Mouse (Mus musculus) limb, embryonic 13.5 days (tissue): ENCODE measurements around the gene Smurf2. TPM values are rescaled to one million over a fixed set of nuclear protein-coding genes. Genes with fewer than 3 reads are reported as not detected.
A peak's percentile ranks its signal among the peaks of the same experiment; 100 is the strongest.
"Not testable (repeated sequence)": the region's sequence is repeated elsewhere in the genome, so short reads cannot be mapped to it uniquely, and the experiment has no call there.

Experiments
- ATAC-seq: fragments of 200-750 bp; cut with Nextera tagmentation; 2 replicates; pipeline ENCODE4 v1.8.0; 2017; ENCODE audit warnings: low read depth, moderate number of reproducible peaks, moderate TSS enrichment; ENCODE audit not compliant: low FRiP score
- H3K27ac ChIP-seq: fragments of 300-500 bp; sonication (generic); 2 replicates; pipeline ENCODE4 v1.5.1; 2015; ENCODE audit warnings: inconsistent platforms, mild to moderate bottlenecking, moderate library complexity
- H3K27me3 ChIP-seq: fragments of 300-500 bp; sonication (generic); 2 replicates; pipeline ENCODE4 v1.6.1; 2015; ENCODE audit warnings: mild to moderate bottlenecking, inconsistent platforms
- H3K36me3 ChIP-seq: fragments of 300-500 bp; sonication (generic); 2 replicates; pipeline ENCODE4 v1.6.1; 2015; ENCODE audit warnings: inconsistent platforms, mild to moderate bottlenecking, moderate library complexity
- H3K4me1 ChIP-seq: fragments of 300-500 bp; sonication (generic); 2 replicates; pipeline ENCODE4 v1.6.1; 2015; ENCODE audit warnings: inconsistent platforms
- H3K4me2 ChIP-seq: fragments of 300-500 bp; sonication (generic); replicated peaks from 2 replicates; pipeline ENCODE4 v1.6.1; 2015; ENCODE audit warnings: inconsistent platforms, mild to moderate bottlenecking, moderate library complexity
- H3K4me3 ChIP-seq: fragments of 300-500 bp; sonication (generic); 2 replicates; pipeline ENCODE4 v1.5.1; 2015; ENCODE audit warnings: moderate library complexity, mild to moderate bottlenecking, inconsistent platforms
- H3K9ac ChIP-seq: fragments of 300-500 bp; sonication (generic); 2 replicates; pipeline ENCODE4 v1.6.1; 2015; ENCODE audit warnings: mild to moderate bottlenecking, inconsistent platforms
- H3K9me3 ChIP-seq: fragments of 300-500 bp; sonication (generic); 2 replicates; pipeline ENCODE4 v1.6.1; 2016; ENCODE audit warnings: inconsistent platforms
- WGBS: fragments of 180-500 bp; shearing (Covaris S2); methylation state at CpG from one replicate; pipeline ENCODE4 v1.1.7; 2015; 5-methylcytosine and 5-hydroxymethylcytosine counted together
- polyA plus RNA-seq: library from polyadenylated mRNA; unstranded; fragments of >200 nt; fragmentation: Nextera tagmentation; extraction: Ambion mirVana; gene quantifications from 2 replicates; pipeline ENCODE4 v1.2.1, GENCODE M21; 2015

The Smurf2 gene
- polyA plus RNA-seq, 1 experiment from 2014 or later = 14.5 TPM

- peaks cover 29% of the 10 kb centered on the region for H3K4me1 ChIP-seq
- peaks cover 83% of the 10 kb centered on the region for H3K36me3 ChIP-seq
- no peak overlapping the region for H3K4me3 ChIP-seq
- H3K9me3 ChIP-seq = no peaks in the 10 kb centered on the region
- no peak overlapping the region for H3K27ac ChIP-seq
- 73% methylated on average over 6 of the region's 6 CpGs for WGBS
- no peak overlapping the region for H3K9ac ChIP-seq
- H3K4me2 ChIP-seq = no peak overlapping the region
- no peaks in the 10 kb centered on the region for H3K27me3 ChIP-seq
- no peak for ATAC-seq
Observed at GRCm38 (mm10) chr11:106820252-106820651, 100.3 kb downstream of the Smurf2 start.

DNA sequence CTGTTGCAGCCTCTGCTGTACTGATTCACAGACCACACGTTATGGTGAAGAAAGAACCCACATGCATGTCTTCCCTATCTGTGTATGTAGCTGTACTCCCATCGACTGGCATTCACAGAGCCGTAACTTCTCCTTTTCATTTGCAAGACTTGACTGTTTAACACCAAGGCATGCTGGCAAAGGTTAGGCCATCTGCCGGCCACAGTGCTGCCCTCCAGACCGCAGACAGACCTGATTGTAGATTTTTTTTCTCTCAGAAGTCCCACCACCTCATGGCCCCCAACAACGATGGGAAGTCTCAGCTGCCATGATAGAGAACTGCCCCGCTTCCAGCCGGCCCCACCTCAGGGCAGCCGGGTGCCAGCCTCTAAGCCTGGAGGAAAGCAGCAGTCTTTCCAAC is 100.9 kb downstream of the Smurf2 start:
- ATAC-seq = no peak
- Histone ChIP-seq H3K36me3 (peaks cover 83% of the 10 kb centered on the region), H3K4me2 (no peak overlapping the region), H3K4me3 (no peak overlapping the region), H3K4me1 (peaks cover 29% of the 10 kb centered on the region), H3K9me3 (no peaks in the 10 kb centered on the region), H3K27me3 (no peaks in the 10 kb centered on the region), H3K9ac (no peak overlapping the region; the same call in 1 of the 2 replicates), H3K27ac (no peak overlapping the region)
- 89% methylated on average over 9 of the region's 9 CpGs for WGBS

DNA sequence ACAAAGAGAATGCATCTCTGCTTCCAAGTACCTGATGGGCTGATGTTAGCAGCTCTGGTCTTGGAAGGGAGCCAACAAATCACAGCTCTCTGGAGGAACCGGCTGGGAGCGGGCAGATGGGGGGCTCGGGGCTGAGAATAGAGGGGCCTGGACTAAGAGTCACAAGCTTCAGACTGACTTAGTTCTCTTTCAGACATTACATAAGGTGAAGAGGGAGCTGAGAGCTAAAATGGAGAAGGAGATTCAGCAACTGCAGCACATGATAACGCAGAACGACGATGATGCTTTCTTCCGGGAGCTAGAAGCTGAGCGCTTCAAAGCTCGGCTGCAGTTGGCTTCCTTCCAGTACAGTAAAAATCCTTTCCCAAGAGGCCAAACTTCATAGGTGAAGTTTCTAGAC is 102.2 kb downstream of the Smurf2 start:
- H3K9me3 ChIP-seq = no peaks in the 10 kb centered on the region
- H3K27ac ChIP-seq = peak overlapping the region; percentile 49
- H3K4me3 ChIP-seq = no peak overlapping the region
- peaks cover 85% of the 10 kb centered on the region for H3K36me3 ChIP-seq
- no peaks in the 10 kb centered on the region for H3K27me3 ChIP-seq
- H3K4me2 ChIP-seq = peak overlapping the region; percentile 19; the same call in 1 of the 2 replicates
- peaks cover 29% of the 10 kb centered on the region for H3K4me1 ChIP-seq
- peak; percentile 52; the same call in 1 of the 2 replicates for ATAC-seq
- H3K9ac ChIP-seq = no peak overlapping the region
- 45% methylated on average over 9 of the region's 9 CpGs for WGBS

DNA sequence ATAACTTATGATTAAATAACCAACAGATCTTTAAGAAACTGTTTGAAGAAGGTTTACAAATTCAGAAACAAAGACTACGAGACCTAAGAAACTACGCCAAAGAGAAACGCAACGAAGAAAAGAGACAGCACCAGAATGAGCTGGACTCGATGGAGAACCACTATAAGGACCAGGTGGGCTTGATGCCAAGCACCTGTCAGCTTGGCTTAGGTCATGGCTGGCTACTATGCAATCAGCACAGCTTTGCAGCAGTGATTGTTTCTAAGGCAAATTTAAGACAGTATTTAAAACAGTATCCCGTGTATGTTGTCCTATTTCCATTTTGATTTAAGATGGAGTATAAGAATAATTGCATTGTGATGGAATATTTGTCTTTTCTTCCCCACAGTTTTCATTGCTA is 102.7 kb downstream of the Smurf2 start:
- H3K36me3 ChIP-seq = peaks cover 85% of the 10 kb centered on the region
- no peaks in the 10 kb centered on the region for H3K27me3 ChIP-seq
- WGBS = 84% methylated on average over 6 of the region's 6 CpGs
- no peak overlapping the region for H3K4me3 ChIP-seq
- H3K27ac ChIP-seq = no peak overlapping the region
- no peaks in the 10 kb centered on the region for H3K9me3 ChIP-seq
- no peak overlapping the region for H3K9ac ChIP-seq
- no peak overlapping the region for H3K4me2 ChIP-seq
- no peak for ATAC-seq
- H3K4me1 ChIP-seq = peaks cover 29% of the 10 kb centered on the region

DNA sequence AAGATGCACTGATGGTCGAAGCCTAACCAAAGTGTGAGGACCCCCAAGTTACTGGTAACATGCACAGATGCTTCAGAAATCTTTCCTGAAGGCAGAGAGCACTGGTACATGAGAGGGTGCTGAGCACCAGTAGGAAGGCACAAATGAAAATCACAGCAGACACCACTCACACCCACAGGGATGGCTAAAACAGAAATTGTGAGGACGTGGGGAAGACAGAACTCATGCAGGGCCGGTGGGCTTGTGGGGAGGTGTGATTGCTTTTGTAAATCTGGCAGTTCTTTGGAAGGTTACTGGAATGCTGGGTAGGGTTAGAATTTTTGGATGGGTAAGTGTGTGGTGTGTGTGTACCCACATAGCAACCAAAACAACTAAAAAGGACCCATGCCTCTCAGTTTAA is 103.4 kb downstream of the Smurf2 start:
- Histone ChIP-seq H3K27me3 (no peaks in the 10 kb centered on the region), H3K36me3 (peaks cover 85% of the 10 kb centered on the region), H3K4me1 (peaks cover 29% of the 10 kb centered on the region), H3K27ac (no peak overlapping the region), H3K4me3 (no peak overlapping the region), H3K9me3 (no peaks in the 10 kb centered on the region), H3K4me2 (no peak overlapping the region), H3K9ac (no peak overlapping the region)
- 92% methylated on average over 3 of the region's 3 CpGs for WGBS
- no peak for ATAC-seq

DNA sequence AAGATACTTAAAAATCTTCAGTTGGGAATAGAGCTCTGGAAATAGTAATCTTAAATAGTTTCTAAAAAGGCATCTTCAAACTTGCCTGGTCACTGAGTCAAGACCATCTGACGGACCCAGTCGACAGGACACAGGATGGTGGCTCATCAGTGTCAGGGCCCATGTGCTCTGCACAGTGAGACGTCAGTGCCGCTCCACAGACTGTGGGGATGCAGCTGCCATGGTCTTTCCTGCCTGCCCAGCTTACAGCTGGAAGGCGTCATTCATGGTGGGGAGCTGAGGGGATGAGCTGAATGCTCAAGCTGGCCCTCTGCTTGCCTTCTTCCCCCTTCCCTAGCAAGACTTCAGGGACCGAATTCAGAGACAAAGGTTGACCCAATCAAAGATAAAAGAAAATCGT is 104.2 kb downstream of the Smurf2 start:
- peaks cover 90% of the 10 kb centered on the region for H3K36me3 ChIP-seq
- no peak overlapping the region for H3K4me2 ChIP-seq
- ATAC-seq = no peak

GRCm38 (mm10) chr11:106815761-106816160 is 104.8 kb downstream of the Smurf2 start:
- ATAC-seq = no peak
- Histone ChIP-seq H3K4me3 (no peak overlapping the region), H3K9ac (no peak overlapping the region), H3K4me1 (peaks cover 21% of the 10 kb centered on the region), H3K4me2 (no peak overlapping the region), H3K27ac (no peak overlapping the region), H3K9me3 (no peaks in the 10 kb centered on the region), H3K27me3 (no peaks in the 10 kb centered on the region), H3K36me3 (peaks cover 92% of the 10 kb centered on the region)
- 86% methylated on average over 2 of the region's 2 CpGs for WGBS

More for the DNA sequence above, 104.2 kb downstream of the Smurf2 start:
- no peak overlapping the region for H3K9ac ChIP-seq
- no peak overlapping the region for H3K4me3 ChIP-seq
- WGBS = 83% methylated on average over 7 of the region's 7 CpGs
- H3K9me3 ChIP-seq = no peaks in the 10 kb centered on the region
- peaks cover 27% of the 10 kb centered on the region for H3K4me1 ChIP-seq
- H3K27ac ChIP-seq = no peak overlapping the region
- H3K27me3 ChIP-seq = no peaks in the 10 kb centered on the region

GRCm38 (mm10) chr11:106815331-106815730 is 105.2 kb downstream of the Smurf2 start:
- Histone ChIP-seq H3K27me3 (no peaks in the 10 kb centered on the region), H3K4me1 (peaks cover 21% of the 10 kb centered on the region), H3K9me3 (no peaks in the 10 kb centered on the region), H3K27ac (no peak overlapping the region), H3K9ac (no peak overlapping the region), H3K36me3 (peaks cover 91% of the 10 kb centered on the region), H3K4me2 (no peak overlapping the region), H3K4me3 (no peak overlapping the region)
- 96% methylated on average over 2 of the region's 2 CpGs for WGBS
- no peak for ATAC-seq

DNA sequence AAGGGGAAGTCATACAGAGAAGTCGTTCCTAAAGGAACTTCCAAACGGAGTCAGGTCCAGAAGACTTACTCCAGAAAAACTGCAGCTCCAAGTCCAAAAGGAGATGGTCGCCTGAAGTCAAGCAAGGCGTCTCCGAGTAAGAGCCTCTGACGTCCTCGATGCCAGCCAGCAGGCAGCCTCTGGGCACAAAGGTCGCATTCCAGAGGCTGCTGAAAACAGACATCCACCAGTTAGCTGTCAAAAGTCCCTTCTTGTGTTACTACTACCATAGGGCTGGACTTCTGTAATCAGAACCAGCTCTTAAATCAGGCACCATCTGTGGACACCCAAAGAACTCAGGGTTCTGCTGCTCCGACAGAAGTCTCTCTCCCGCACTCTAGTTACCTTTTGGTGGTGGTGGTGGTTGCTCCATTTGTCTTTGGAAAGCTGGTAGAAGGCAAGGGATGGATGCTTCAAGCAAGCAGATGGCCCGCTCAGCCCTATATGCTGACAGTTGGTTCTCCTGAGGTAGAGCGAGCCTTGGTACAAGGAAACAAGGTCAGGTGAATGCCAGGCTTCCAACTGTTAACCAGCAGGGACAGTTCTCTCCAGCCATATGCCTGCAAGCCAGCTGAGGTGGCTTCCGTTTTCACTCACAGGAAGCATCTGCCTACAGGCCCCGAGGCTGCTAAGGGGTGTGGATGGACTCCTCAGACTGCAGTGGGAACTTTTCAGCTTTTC is 105.8 kb downstream of the Smurf2 start:
- Histone ChIP-seq H3K4me2 (no peak overlapping the region), H3K27me3 (no peaks in the 10 kb centered on the region), H3K4me1 (peaks cover 21% of the 10 kb centered on the region), H3K9ac (no peak overlapping the region), H3K27ac (no peak overlapping the region), H3K36me3 (peaks cover 92% of the 10 kb centered on the region), H3K4me3 (no peak overlapping the region), H3K9me3 (no peaks in the 10 kb centered on the region)
- WGBS = 72% methylated on average over 14 of the region's 14 CpGs
- ATAC-seq = no peak

DNA sequence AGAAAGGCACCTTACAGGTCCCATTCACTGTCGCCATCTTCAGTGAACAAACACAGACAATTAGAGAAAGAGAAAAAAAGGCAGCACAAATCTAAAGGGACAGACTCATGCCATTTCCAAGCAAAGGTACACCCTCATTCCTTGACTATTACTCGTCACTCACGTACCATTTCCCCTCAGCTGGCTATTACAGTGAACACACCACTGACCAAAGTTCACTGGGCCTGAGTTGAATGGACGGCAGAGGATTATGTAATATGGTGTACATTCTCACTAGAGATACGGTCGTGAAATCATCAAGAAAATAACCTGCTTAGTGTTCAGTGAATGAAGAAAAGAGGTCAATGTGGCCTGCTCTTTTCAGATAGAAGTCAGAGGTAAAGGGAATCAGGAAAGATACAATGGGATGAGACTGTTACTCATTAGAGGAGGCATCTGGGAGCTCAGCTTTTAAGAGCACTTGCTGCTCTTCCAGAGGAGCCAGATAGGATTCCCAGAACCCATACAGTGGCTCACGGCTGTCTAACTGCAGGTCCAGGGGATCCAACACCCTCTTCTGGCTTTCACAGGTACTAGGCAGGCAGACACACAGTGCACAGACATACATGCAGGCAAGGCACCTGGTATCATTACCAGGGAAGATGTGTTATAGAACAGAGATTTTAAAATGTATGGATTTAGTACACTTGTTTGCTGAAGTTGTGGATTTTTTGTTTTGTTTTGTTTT is 107.9 kb downstream of the Smurf2 start:
- H3K9ac ChIP-seq = no peak overlapping the region
- H3K36me3 ChIP-seq = peaks cover 94% of the 10 kb centered on the region
- ATAC-seq = no peak
- no peak overlapping the region for H3K4me2 ChIP-seq
- no peaks in the 10 kb centered on the region for H3K4me1 ChIP-seq
- H3K9me3 ChIP-seq = no peaks in the 10 kb centered on the region
- H3K27me3 ChIP-seq = no peaks in the 10 kb centered on the region
- no peak overlapping the region for H3K27ac ChIP-seq
- H3K4me3 ChIP-seq = no peak overlapping the region
- WGBS = 88% methylated on average over 7 of the region's 7 CpGs

GRCm38 (mm10) chr11:106807442-106807841 is 113.1 kb downstream of the Smurf2 start:
- not testable (repeated sequence) for ATAC-seq, H3K4me3 ChIP-seq, H3K27ac ChIP-seq, H3K9me3 ChIP-seq, H3K4me1 ChIP-seq, H3K9ac ChIP-seq, H3K27me3 ChIP-seq, H3K4me2 ChIP-seq
- WGBS = 100% methylated on average over 1 of the region's 1 CpGs
- peaks cover 80% of the 10 kb centered on the region for H3K36me3 ChIP-seq

- H3K9me3 ChIP-seq = peaks cover 6% of the 10 kb centered on the region; the same call in 1 of the 2 replicates
- no peak for ATAC-seq
- H3K9ac ChIP-seq = no peak overlapping the region
- H3K36me3 ChIP-seq = peaks cover 88% of the 10 kb centered on the region
- 86% methylated on average over 10 of the region's 10 CpGs for WGBS
- H3K4me2 ChIP-seq = no peak overlapping the region
- H3K27ac ChIP-seq = no peak overlapping the region
- H3K4me1 ChIP-seq = no peaks in the 10 kb centered on the region
- H3K4me3 ChIP-seq = no peak overlapping the region
- H3K27me3 ChIP-seq = no peaks in the 10 kb centered on the region
Observed at GRCm38 (mm10) chr11:106802069-106802627, 118.4 kb downstream of the Smurf2 start.
